ENCODE assay signal across 8 mouse cellular contexts in the genomic region with DNA sequence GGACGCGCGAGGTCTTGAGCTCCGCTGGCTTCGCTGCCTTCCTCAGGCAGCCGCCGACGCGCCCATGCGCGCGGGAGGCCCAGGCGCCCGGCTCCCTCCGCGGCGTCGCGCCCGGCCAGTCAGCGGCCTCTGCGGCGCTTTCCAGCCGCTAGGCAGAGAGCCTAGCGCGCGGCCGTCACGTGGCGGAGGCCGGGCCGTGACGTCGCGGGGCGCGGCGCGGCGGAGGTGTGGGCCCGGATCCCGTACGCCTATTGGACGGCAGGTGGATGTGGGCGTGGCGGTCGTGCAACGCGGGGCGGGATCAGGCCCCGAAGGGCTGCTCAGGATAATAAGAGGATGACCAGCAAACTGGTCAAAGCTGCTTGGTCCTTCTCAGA. TPM values are rescaled to one million over a fixed set of nuclear protein-coding genes. Genes with fewer than 3 reads are reported as not detected.
A peak's percentile ranks its signal among the peaks of the same experiment; 100 is the strongest.
DNase-seq lines count a peak whose midpoint lies in the region; ATAC-seq lines count a peak whose summit lies in the region.

A gene (minus strand): TSS at position 184 of the 377 bp plus-strand sequence.

- DNase-seq in MEL-GATA-1-ER (ENCODE audit: extremely low read depth, low read depth): peak; percentile 59
- DNase-seq in cerebellum, adult 8-10 months: peak; percentile 98
- peak; percentile 94 for DNase-seq in hindbrain, embryonic 10.5 days (ENCODE audit: low spot score)
- peak; percentile 96 to 97 for DNase-seq in layer of hippocampus, postnatal 10 days (ENCODE audit: low spot score in 2 of 2)
- DNase-seq in lung, postnatal 10 days: peak; percentile 97
- DNase-seq in ovary, postnatal 36 days (ENCODE audit: low spot score): peak; percentile 97
- DNase-seq in thymus, postnatal 25 days: peak; percentile 91

- H3K27ac ChIP-seq in hindbrain, embryonic 10.5 days: peak within 1 kb of the TSS; percentile 94

- peak within 1 kb of the TSS; percentile 88 for H3K4me3 ChIP-seq in hindbrain, embryonic 10.5 days

- no peaks in the 10 kb centered on the region for H3K9me3 ChIP-seq in hindbrain, embryonic 10.5 days

- H3K36me3 ChIP-seq in hindbrain, embryonic 10.5 days: no peaks in the 10 kb centered on the region

- peaks cover 32% of the 10 kb centered on the region for H3K27me3 ChIP-seq in hindbrain, embryonic 10.5 days (ENCODE audit: insufficient read depth, poor library complexity, severe bottlenecking)

- H3K4me1 ChIP-seq in hindbrain, embryonic 10.5 days (replicated peaks): peaks cover 38% of the 10 kb centered on the region

- WGBS in hindbrain, embryonic 10.5 days: under 1% methylated on average over 51 of the region's 51 CpGs

- ATAC-seq in frontal cortex, adult (ENCODE audit: low TSS enrichment): peak; percentile 92

RNA-seq across cellular contexts. Expression of the gene that starts here (rescaled TPM):
- 19.1 and 20.3 TPM in 2 replicates for polyA plus RNA-seq in hindbrain, embryonic 10.5 days (2016; fragmentation: Nextera tagmentation; extraction: Ambion mirVana)
- 10 to 100 TPM; 28.4 to 30.7 TPM for total RNA-seq in layer of hippocampus, postnatal 10 days (2021)

Comparison
In these comparisons a context has a peak if more than half of its experiments do, and no peak if none do; other contexts are left out.
1. Peak in every context shown above with its lines: DNase-seq, ATAC-seq, H3K4me3 ChIP-seq and H3K27ac ChIP-seq.